Comparison of ENCODE assay signal across 9 mouse cellular contexts in the genomic region with DNA sequence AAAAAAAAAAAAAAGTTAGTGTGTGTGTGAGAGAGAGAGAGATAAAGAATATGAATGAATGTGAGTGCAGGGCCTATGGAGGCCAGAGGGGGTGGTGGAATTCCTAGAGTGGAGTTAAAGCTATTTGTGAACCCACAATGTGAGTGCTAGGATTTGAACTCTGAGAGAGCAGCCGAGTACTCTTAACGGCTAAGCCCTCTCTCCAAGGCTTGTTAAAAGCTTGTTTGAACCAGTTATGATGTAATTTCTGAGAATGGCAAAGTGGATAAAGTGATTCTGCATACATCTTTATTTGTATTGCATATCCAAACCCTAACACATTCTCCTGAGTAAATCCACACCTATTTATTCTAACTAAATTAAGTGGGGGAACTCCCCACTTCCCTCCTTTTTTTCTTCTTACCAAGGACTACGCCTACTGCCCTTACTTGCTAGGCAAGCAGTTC. TPM values are rescaled to one million over a fixed set of nuclear protein-coding genes. Genes with fewer than 3 reads are reported as not detected.
DNase-seq lines count a peak whose midpoint lies in the region; ATAC-seq and TF ChIP-seq lines count a peak whose summit lies in the region.
"Had no signal": no experiment of that assay in that cellular context is flagged by ENCODE, and none has a peak within 500 bp of the region (broad histone marks: within the 10 kb centered on the region; RNA-seq: fewer than 3 reads in every experiment).

No protein-coding gene starts in this region.

- H3K36me3 ChIP-seq in heart, embryonic 14.5 days (ENCODE audit: control insufficient read depth, insufficient read depth, low read length) = peaks cover 21% of the 10 kb centered on the region; the same call in 1 of the 2 replicates
- no peaks in the 10 kb centered on the region for H3K36me3 ChIP-seq in embryonic facial prominence, embryonic 11.5 days (replicated peaks; ENCODE audit: control insufficient read depth, insufficient read depth, low read depth, low read length)
- 0 out of 2 replicates have a peak, but pooled peaks cover 5% of the 10 kb centered on the region for H3K36me3 ChIP-seq in intestine, postnatal 0 days (ENCODE audit: control insufficient read depth, insufficient read depth)
- 0 out of 2 replicates have a peak, but pooled peaks cover 4% of the 10 kb centered on the region for H3K36me3 ChIP-seq in midbrain, postnatal 0 days (ENCODE audit: insufficient read depth, low read length)

- H3K9me3 ChIP-seq in heart, embryonic 14.5 days (ENCODE audit: control insufficient read depth, low read length) = no peaks in the 10 kb centered on the region
- no peaks in the 10 kb centered on the region for H3K9me3 ChIP-seq in embryonic facial prominence, embryonic 11.5 days (replicated peaks; ENCODE audit: control insufficient read depth, low read length)
- H3K9me3 ChIP-seq in intestine, postnatal 0 days (ENCODE audit: control insufficient read depth) = no peaks in the 10 kb centered on the region
- H3K9me3 ChIP-seq in midbrain, postnatal 0 days (ENCODE audit: low read length) = no peaks in the 10 kb centered on the region

- H3K4me3 ChIP-seq in heart, embryonic 14.5 days (ENCODE audit: control insufficient read depth in 1 of 2, insufficient read depth in 1 of 2, low read depth in 1 of 2, low read length in 2 of 2) = peak overlapping the region; percentile 83 to 85; a peak in 3 of 4 replicates
- H3K4me3 ChIP-seq in embryonic facial prominence, embryonic 11.5 days (ENCODE audit: low read depth, low read length) = peak overlapping the region; percentile 63
- peak overlapping the region; percentile 62 for H3K4me3 ChIP-seq in intestine, postnatal 0 days (ENCODE audit: low read depth, low read length)
- peak overlapping the region; percentile 89 for H3K4me3 ChIP-seq in midbrain, postnatal 0 days (ENCODE audit: low read depth, low read length)

- peak overlapping the region; percentile 93 for H3K9ac ChIP-seq in heart, embryonic 14.5 days (ENCODE audit: low read length)
- H3K9ac ChIP-seq in embryonic facial prominence, embryonic 11.5 days (replicated peaks; ENCODE audit: low read length) = peak overlapping the region; percentile 65
- peak overlapping the region; percentile 74 for H3K9ac ChIP-seq in intestine, postnatal 0 days (ENCODE audit: low read depth, low read length)
- H3K9ac ChIP-seq in midbrain, postnatal 0 days (replicated peaks; ENCODE audit: low read length, poor library complexity, severe bottlenecking) = peak overlapping the region; percentile 90

- intact Hi-C loops in left cerebral cortex, postnatal 25 days (cut with DNase I) = no loop called here

- no peak overlapping the region for H3K27ac ChIP-seq in heart, embryonic 14.5 days (replicated peaks in 1 of 2; ENCODE audit: control insufficient read depth in 1 of 2, insufficient read depth in 1 of 2, low read depth in 2 of 2, low read length in 2 of 2)
- no peak overlapping the region for H3K27ac ChIP-seq in embryonic facial prominence, embryonic 11.5 days (replicated peaks; ENCODE audit: low read depth, low read length)
- no peak overlapping the region for H3K27ac ChIP-seq in intestine, postnatal 0 days (ENCODE audit: low read depth, low read length)
- H3K27ac ChIP-seq in midbrain, postnatal 0 days (ENCODE audit: low read depth, low read length) = 0 out of 2 replicates have a peak overlapping the region, but pooled peaks have one; percentile 63

- H3K4me1 ChIP-seq in heart, embryonic 14.5 days (ENCODE audit: control insufficient read depth in 2 of 2, insufficient read depth in 2 of 2, low read length in 2 of 2) = peaks cover 2 to 18% of the 10 kb centered on the region in 2 experiments; a peak in 3 of 4 replicates
- H3K4me1 ChIP-seq in embryonic facial prominence, embryonic 11.5 days (ENCODE audit: control insufficient read depth, insufficient read depth, low read length) = peaks cover 3% of the 10 kb centered on the region
- no peaks in the 10 kb centered on the region for H3K4me1 ChIP-seq in intestine, postnatal 0 days (replicated peaks; ENCODE audit: control insufficient read depth, insufficient read depth, low read length)
- H3K4me1 ChIP-seq in midbrain, postnatal 0 days (ENCODE audit: insufficient read depth, low read length) = peaks cover 5% of the 10 kb centered on the region; the same call in 1 of the 2 replicates

- no peak for TF ChIP-seq CTCF in intestine, postnatal 0 days (IDR thresholded peaks at IDR 0.05; ENCODE audit: low read depth)
- TF ChIP-seq CTCF in midbrain, postnatal 0 days (IDR thresholded peaks at IDR 0.05) = no peak

- 56% methylated on average over 3 of the region's 3 CpGs for WGBS in heart, embryonic 14.5 days
- WGBS in embryonic facial prominence, embryonic 11.5 days = 81% methylated on average over 3 of the region's 3 CpGs
- WGBS in intestine, postnatal 0 days = 54% methylated on average over 3 of the region's 3 CpGs
- WGBS in midbrain, postnatal 0 days = 69% methylated on average over 3 of the region's 3 CpGs

- no peaks in the 10 kb centered on the region for H3K27me3 ChIP-seq in heart, embryonic 14.5 days (ENCODE audit: control insufficient read depth, insufficient read depth, low read length)
- H3K27me3 ChIP-seq in embryonic facial prominence, embryonic 11.5 days (ENCODE audit: control insufficient read depth, insufficient read depth, low read length) = peaks cover 3% of the 10 kb centered on the region; the same call in 1 of the 2 replicates
- no peaks in the 10 kb centered on the region for H3K27me3 ChIP-seq in intestine, postnatal 0 days (replicated peaks; ENCODE audit: control insufficient read depth, insufficient read depth, low read length)
- H3K27me3 ChIP-seq in midbrain, postnatal 0 days (ENCODE audit: insufficient read depth, low read length) = peaks cover 4% of the 10 kb centered on the region; the same call in 1 of the 2 replicates
- H3K27me3 ChIP-seq: Patski had no signal

- H3K4me2 ChIP-seq in heart, embryonic 14.5 days (ENCODE audit: low read length) = peak overlapping the region; percentile 86
- peak overlapping the region; percentile 56 for H3K4me2 ChIP-seq in embryonic facial prominence, embryonic 11.5 days (ENCODE audit: low read depth, low read length)
- H3K4me2 ChIP-seq in intestine, postnatal 0 days (replicated peaks; ENCODE audit: low read depth) = peak overlapping the region; percentile 77
- peak overlapping the region; percentile 73 for H3K4me2 ChIP-seq in midbrain, postnatal 0 days (ENCODE audit: low read depth, low read length, poor library complexity, severe bottlenecking)

- ATAC-seq in heart, embryonic 14.5 days (ENCODE audit: insufficient number of reproducible peaks, insufficient read depth, low FRiP score, low read depth) = no peak
- ATAC-seq in embryonic facial prominence, embryonic 11.5 days (replicated peaks; ENCODE audit: insufficient number of reproducible peaks, low FRiP score, low TSS enrichment, low read depth) = no peak
- no peak for ATAC-seq in intestine, postnatal 0 days
- no peak for ATAC-seq in midbrain, postnatal 0 days (ENCODE audit: low FRiP score)

- no peak for DNase-seq in heart, adult 11 months
- no peak for DNase-seq in embryonic facial prominence, embryonic 11.5 days (ENCODE audit: low spot score)
- no peak for DNase-seq in midbrain, postnatal 0 days (ENCODE audit: low spot score)
- no peak for DNase-seq in left cerebral cortex, postnatal 25 days (ENCODE audit: low spot score in 2 of 2)
- no peak for DNase-seq in T-cell, adult 2 months (ENCODE audit: low spot score)
- DNase-seq in adrenal gland, postnatal 14 days = no peak

RNA-seq across cellular contexts. Expression of gene Utp11, which starts 1.0 kb away (rescaled TPM):
- 38.8 and 42.5 TPM in 2 replicates for polyA plus RNA-seq in heart, embryonic 14.5 days (2014; fragmentation: Nextera tagmentation; extraction: Ambion mirVana)
- 77.1 and 90.3 TPM in 2 replicates for polyA plus RNA-seq in embryonic facial prominence, embryonic 11.5 days (2014; fragmentation: Nextera tagmentation; extraction: Ambion mirVana)
- 29.6 and 32.3 TPM in 2 replicates for polyA plus RNA-seq in intestine, postnatal 0 days (2015; fragmentation: Nextera tagmentation; extraction: Ambion mirVana)
- total RNA-seq in midbrain, postnatal 0 days (2014; rRNA removed) = 10.3 and 10.9 TPM in 2 replicates
- polyA plus RNA-seq in midbrain, postnatal 0 days (2015; fragmentation: Nextera tagmentation; extraction: Ambion mirVana) = 30.7 and 31.7 TPM in 2 replicates
- 10 to 100 TPM; 13.8 to 17.9 TPM for total RNA-seq in left cerebral cortex, postnatal 25 days (2021)
- total RNA-seq in adrenal gland, postnatal 14 days (2021) = 34.1 and 37.3 TPM in 2 replicates

RNA-seq across cellular contexts. Expression of gene Fhl3, which starts 8.1 kb away (rescaled TPM):
- polyA plus RNA-seq in heart, embryonic 14.5 days (2014; fragmentation: Nextera tagmentation; extraction: Ambion mirVana) = 6.8 and 7.0 TPM in 2 replicates
- polyA plus RNA-seq in embryonic facial prominence, embryonic 11.5 days (2014; fragmentation: Nextera tagmentation; extraction: Ambion mirVana) = 9.7 and 10.7 TPM in 2 replicates
- 3.8 TPM in 2 replicates for polyA plus RNA-seq in intestine, postnatal 0 days (2015; fragmentation: Nextera tagmentation; extraction: Ambion mirVana)
- total RNA-seq in midbrain, postnatal 0 days (2014; rRNA removed) = 5.0 and 6.9 TPM in 2 replicates
- 1.7 and 2.0 TPM in 2 replicates for polyA plus RNA-seq in midbrain, postnatal 0 days (2015; fragmentation: Nextera tagmentation; extraction: Ambion mirVana)
- total RNA-seq in left cerebral cortex, postnatal 25 days (2021) = 1 to 10 TPM; 1.5 to 1.8 TPM
- total RNA-seq in adrenal gland, postnatal 14 days (2021) = 7.3 and 8.5 TPM in 2 replicates

RNA-seq across cellular contexts. Expression of gene Sf3a3, which starts 22.1 kb away (rescaled TPM):
- 73.4 and 73.5 TPM in 2 replicates for polyA plus RNA-seq in heart, embryonic 14.5 days (2014; fragmentation: Nextera tagmentation; extraction: Ambion mirVana)
- polyA plus RNA-seq in embryonic facial prominence, embryonic 11.5 days (2014; fragmentation: Nextera tagmentation; extraction: Ambion mirVana) = 236 and 240 TPM in 2 replicates
- polyA plus RNA-seq in intestine, postnatal 0 days (2015; fragmentation: Nextera tagmentation; extraction: Ambion mirVana) = 45.3 and 45.7 TPM in 2 replicates
- total RNA-seq in midbrain, postnatal 0 days (2014; rRNA removed) = 32.8 and 34.3 TPM in 2 replicates
- 73.8 and 75.9 TPM in 2 replicates for polyA plus RNA-seq in midbrain, postnatal 0 days (2015; fragmentation: Nextera tagmentation; extraction: Ambion mirVana)
- 10 to 100 TPM; 31.6 to 33.7 TPM for total RNA-seq in left cerebral cortex, postnatal 25 days (2021)
- total RNA-seq in adrenal gland, postnatal 14 days (2021) = 41.5 and 42.8 TPM in 2 replicates

RNA-seq across cellular contexts. Expression of gene Pou3f1, which starts 35.8 kb away (rescaled TPM):
- 0.19 and 0.20 TPM in 2 replicates for polyA plus RNA-seq in heart, embryonic 14.5 days (2014; fragmentation: Nextera tagmentation; extraction: Ambion mirVana)
- 2.1 and 3.4 TPM in 2 replicates for polyA plus RNA-seq in embryonic facial prominence, embryonic 11.5 days (2014; fragmentation: Nextera tagmentation; extraction: Ambion mirVana)
- 0.08 TPM in 1 of 2 replicates, not detected in the other for polyA plus RNA-seq in intestine, postnatal 0 days (2015; fragmentation: Nextera tagmentation; extraction: Ambion mirVana)
- total RNA-seq in midbrain, postnatal 0 days (2014; rRNA removed) = 17.7 and 19.8 TPM in 2 replicates
- polyA plus RNA-seq in midbrain, postnatal 0 days (2015; fragmentation: Nextera tagmentation; extraction: Ambion mirVana) = 11.4 and 11.5 TPM in 2 replicates
- 10 to 100 TPM; 18.2 to 18.3 TPM for total RNA-seq in left cerebral cortex, postnatal 25 days (2021)
- total RNA-seq in adrenal gland, postnatal 14 days (2021) = 0.11 and 0.19 TPM in 2 replicates

RNA-seq across cellular contexts. Expression of gene Inpp5b, which starts 49.2 kb away (rescaled TPM):
- 17.3 and 18.6 TPM in 2 replicates for polyA plus RNA-seq in heart, embryonic 14.5 days (2014; fragmentation: Nextera tagmentation; extraction: Ambion mirVana)
- 26.2 and 28.2 TPM in 2 replicates for polyA plus RNA-seq in embryonic facial prominence, embryonic 11.5 days (2014; fragmentation: Nextera tagmentation; extraction: Ambion mirVana)
- 22.4 and 23.0 TPM in 2 replicates for polyA plus RNA-seq in intestine, postnatal 0 days (2015; fragmentation: Nextera tagmentation; extraction: Ambion mirVana)
- 19.0 and 20.5 TPM in 2 replicates for total RNA-seq in midbrain, postnatal 0 days (2014; rRNA removed)
- polyA plus RNA-seq in midbrain, postnatal 0 days (2015; fragmentation: Nextera tagmentation; extraction: Ambion mirVana) = 14.3 and 16.0 TPM in 2 replicates
- 10 to 100 TPM; 35.3 to 36.4 TPM for total RNA-seq in left cerebral cortex, postnatal 25 days (2021)
- 23.8 and 24.6 TPM in 2 replicates for total RNA-seq in adrenal gland, postnatal 14 days (2021)
